Mouse (Mus musculus) C2C12 (cell line): Measurements from ENCODE around the gene Exosc3. TPM values are rescaled to one million over a fixed set of nuclear protein-coding genes. Genes with fewer than 3 reads are reported as not detected.

Source experiments
- H3K27me3 ChIP-seq: one replicate; pipeline ENCODE4 v1.6.1; 2011; ENCODE audit not compliant: control insufficient read depth, insufficient read depth, insufficient read length
- H3K36me3 ChIP-seq: one replicate; pipeline ENCODE4 v1.6.1; 2011; ENCODE audit not compliant: control insufficient read depth, insufficient read depth
- H3K4me3 ChIP-seq: one replicate; pipeline ENCODE4 v1.5.1; 2011; ENCODE audit warnings: mild to moderate bottlenecking, control low read depth; ENCODE audit not compliant: poor library complexity, insufficient read depth, severe bottlenecking
- H3K79me2 ChIP-seq: one replicate; pipeline ENCODE4 v1.6.1; 2011; ENCODE audit not compliant: control insufficient read depth, insufficient read depth
- H3K79me3 ChIP-seq: one replicate; pipeline ENCODE4 v1.6.1; 2011; ENCODE audit warnings: low read depth, control low read depth
- H3ac ChIP-seq: one replicate; pipeline ENCODE3; 2011; ENCODE audit warnings: low read depth; ENCODE audit not compliant: control insufficient read depth, insufficient read length
- CEBPB ChIP-seq: IDR thresholded peaks from one replicate; pipeline ENCODE4 v1.6.1; 2011; ENCODE audit warnings: low read depth, mild to moderate bottlenecking, control low read depth, moderate library complexity
- CTCF ChIP-seq: IDR thresholded peaks from one replicate; pipeline ENCODE4 v1.5.1; 2011; ENCODE audit not compliant: control insufficient read depth, insufficient read depth, insufficient read length
- FOSL1 ChIP-seq: IDR thresholded peaks from one replicate; pipeline ENCODE4 v1.8.0; 2011; ENCODE audit warnings: mild to moderate bottlenecking, low read length; ENCODE audit not compliant: poor library complexity, insufficient read depth, severe bottlenecking
- MAX ChIP-seq: IDR thresholded peaks from one replicate; pipeline ENCODE4 v1.6.1; 2011; ENCODE audit warnings: mild to moderate bottlenecking, control low read depth
- MYOD1 ChIP-seq: IDR thresholded peaks from one replicate; pipeline ENCODE4 v1.6.1; 2011; ENCODE audit warnings: low read depth; ENCODE audit not compliant: control insufficient read depth, insufficient read length
- MYOG ChIP-seq: IDR thresholded peaks from one replicate; pipeline ENCODE4 v1.6.1; 2011; ENCODE audit not compliant: control insufficient read depth, insufficient read length; ENCODE audit errors: extremely low read depth
- USF1 ChIP-seq: IDR thresholded peaks from one replicate; pipeline ENCODE4 v1.6.1; 2011; ENCODE audit warnings: low read depth, mild to moderate bottlenecking, control low read depth, moderate library complexity
- polyA plus RNA-seq: library from polyadenylated mRNA; unstranded; fragments of >200 nt; fragmentation: generic; extraction: Trizol; gene quantifications from one replicate; pipeline ENCODE4 v1.2.1, GENCODE M21; 2012; ENCODE audit warnings: missing spikeins

Exosc3 gene
- polyA plus RNA-seq, 1 experiment = 55.3 TPM

- Histone ChIP-seq H3K27me3 (no peaks in the 10 kb centered on the region), H3K79me2 (no peaks in the 10 kb centered on the region), H3K4me3 (no peak overlapping the region), H3ac (no peak overlapping the region), H3K79me3 (no peaks in the 10 kb centered on the region), H3K36me3 (no peaks in the 10 kb centered on the region)
- TF ChIP-seq USF1 = no peak
- no peak for TF ChIP-seq MAX
- TF ChIP-seq MYOD1 = peak; percentile 77
Observed at GRCm38 (mm10) chr4:45271041-45271452, 71.5 kb downstream of the Exosc3 start.

GRCm38 (mm10) chr4:45267883-45268282, 74.6 kb downstream of the Exosc3 start:
- no peaks in the 10 kb centered on the region for H3K79me2 ChIP-seq
- no peak overlapping the region for H3ac ChIP-seq
- TF ChIP-seq MAX (no peak), MYOD1 (no peak), MYOG (no peak), CEBPB (no peak), USF1 (no peak), CTCF (no peak), FOSL1 (no peak)
- no peak overlapping the region for H3K4me3 ChIP-seq
- no peaks in the 10 kb centered on the region for H3K27me3 ChIP-seq
- no peaks in the 10 kb centered on the region for H3K36me3 ChIP-seq
- no peaks in the 10 kb centered on the region for H3K79me3 ChIP-seq

Other genes starting within 250 kb of the Exosc3 start
- gene Tomm5, start 234.6 kb downstream of the Exosc3 start, polyA plus RNA-seq = 552 TPM
- gene Frmpd1, start 157.9 kb downstream of the Exosc3 start, polyA plus RNA-seq = 9.7 TPM
- gene Trmt10b, start 45.6 kb downstream of the Exosc3 start, polyA plus RNA-seq = 4.1 TPM
- 10.8 TPM for gene Dcaf10, start 631 bp downstream of the Exosc3 start, polyA plus RNA-seq
- gene Slc25a51, start 66.0 kb upstream of the Exosc3 start, polyA plus RNA-seq = 42.4 TPM
- gene Shb, start 189.7 kb upstream of the Exosc3 start, polyA plus RNA-seq = 35.1 TPM